Mouse (Mus musculus): ENCODE measurements around the gene Gipr. TPM values are rescaled to one million over a fixed set of nuclear protein-coding genes. Genes with fewer than 3 reads are reported as not detected.

The Gipr gene
- total and polyA plus RNA-seq, 3 experiments, result 0.16 to 3.0 TPM; not detected in 1

GRCm38 (mm10) chr7:19137380-19137779, 28.5 kb downstream of the Gipr start:
- H3K4me3 ChIP-seq, result no peak overlapping the region
- H3K36me3 ChIP-seq (ENCODE audit: control insufficient read depth, insufficient read depth, low read length), result no peaks in the 10 kb centered on the region
- no peaks in the 10 kb centered on the region for H3K27me3 ChIP-seq (ENCODE audit: control insufficient read depth, insufficient read depth, low read length)
- DNase-seq, result peak; percentile 31 to 53
- peaks cover 2% of the 10 kb centered on the region for H3K79me2 ChIP-seq (replicated peaks; ENCODE audit: control insufficient read depth, insufficient read depth, low read length)
- TF ChIP-seq CTCF (IDR thresholded peaks at IDR 0.05) (peak; percentile 67), EP300 (IDR thresholded peaks at IDR 0.05; ENCODE audit: insufficient read depth, low read depth, low read length) (no peak)
- no peak overlapping the region for H3K9ac ChIP-seq (ENCODE audit: low read depth, low read length)
- no peaks in the 10 kb centered on the region for H3K4me1 ChIP-seq (ENCODE audit: control insufficient read depth, insufficient read depth, low read length)
- intact Hi-C loops (cut with DNase I), result no loop called here
- H3K27ac ChIP-seq, result no peak overlapping the region
- WGBS, result 46% methylated on average over 5 of the region's 5 CpGs

GRCm38 (mm10) chr7:19136673-19137334, 29.1 kb downstream of the Gipr start:
- no peak for DNase-seq
- H3K27me3 ChIP-seq (ENCODE audit: control insufficient read depth, insufficient read depth, low read length), result no peaks in the 10 kb centered on the region
- TF ChIP-seq POLR2A (IDR thresholded peaks at IDR 0.05; ENCODE audit: insufficient read depth, low read depth, low read length), result no peak
- intact Hi-C loops (cut with DNase I), result no loop called here
- H3K4me3 ChIP-seq, result no peak overlapping the region
- no peak overlapping the region for H3K9ac ChIP-seq (ENCODE audit: low read depth, low read length)
- WGBS, result 90% methylated on average over 38 of the region's 38 CpGs
- H3K36me3 ChIP-seq (ENCODE audit: control insufficient read depth, insufficient read depth, low read length), result no peaks in the 10 kb centered on the region
- H3K79me2 ChIP-seq (replicated peaks; ENCODE audit: control insufficient read depth, insufficient read depth, low read length), result peaks cover 2% of the 10 kb centered on the region
- peaks cover 2% of the 10 kb centered on the region; the same call in 1 of the 2 replicates for H3K4me1 ChIP-seq (ENCODE audit: control insufficient read depth, insufficient read depth, low read length)
- H3K27ac ChIP-seq, result no peak overlapping the region

- no peaks in the 10 kb centered on the region for H3K27me3 ChIP-seq (ENCODE audit: control insufficient read depth, insufficient read depth, low read length)
- peaks cover 2% of the 10 kb centered on the region; the same call in 1 of the 2 replicates for H3K4me1 ChIP-seq (ENCODE audit: control insufficient read depth, insufficient read depth, low read length)
- no peak for TF ChIP-seq POLR2A (IDR thresholded peaks at IDR 0.05; ENCODE audit: insufficient read depth, low read depth, low read length)
- 92% methylated on average over 13 of the region's 13 CpGs for WGBS
- H3K9ac ChIP-seq (ENCODE audit: low read depth, low read length), result no peak overlapping the region
- peaks cover 2% of the 10 kb centered on the region for H3K79me2 ChIP-seq (replicated peaks; ENCODE audit: control insufficient read depth, insufficient read depth, low read length)
- no peaks in the 10 kb centered on the region for H3K36me3 ChIP-seq (ENCODE audit: control insufficient read depth, insufficient read depth, low read length)
- no peak overlapping the region for H3K4me3 ChIP-seq
- H3K27ac ChIP-seq, result no peak overlapping the region
- DNase-seq, result no peak
- intact Hi-C loops (cut with DNase I), result no loop called here
These were observed 29.8 kb downstream of the Gipr start for GRCm38 (mm10) chr7:19136168-19136567.

- intact Hi-C loops (cut with DNase I), result loop anchor here (5.0 kb wide), 1 partner anchor 59 kb away; no protein-coding TSS in a partner anchor
- WGBS, result under 1% methylated on average over 39 of the region's 39 CpGs
These were observed 34.5 kb downstream of the Gipr start for GRCm38 (mm10) chr7:19131324-19131848.

GRCm38 (mm10) chr7:19130657-19131056, 35.3 kb downstream of the Gipr start:
- H3K4me3 ChIP-seq, result no peak overlapping the region; the same call in 1 of the 2 replicates

More at GRCm38 (mm10) chr7:19131324-19131848, 34.5 kb downstream of the Gipr start:
- Histone ChIP-seq H3K4me1 (ENCODE audit: control insufficient read depth, insufficient read depth, low read length) (peaks cover 4% of the 10 kb centered on the region), H3K9ac (ENCODE audit: low read depth, low read length) (peak overlapping the region; percentile 46), H3K36me3 (ENCODE audit: control insufficient read depth, insufficient read depth, low read length) (no peaks in the 10 kb centered on the region), H3K27me3 (ENCODE audit: control insufficient read depth, insufficient read depth, low read length) (no peaks in the 10 kb centered on the region), H3K27ac (peak overlapping the region; percentile 85), H3K4me3 (peak overlapping the region; percentile 54), H3K79me2 (replicated peaks; ENCODE audit: control insufficient read depth, insufficient read depth, low read length) (peaks cover 3% of the 10 kb centered on the region)
- peak; percentile 91 for TF ChIP-seq CTCF (IDR thresholded peaks at IDR 0.05)
- TF ChIP-seq POLR2A (IDR thresholded peaks at IDR 0.05; ENCODE audit: insufficient read depth, low read depth, low read length), result peak; percentile 52; the same call in 1 of the 2 replicates
- peak; percentile 87 for TF ChIP-seq EP300 (IDR thresholded peaks at IDR 0.05; ENCODE audit: insufficient read depth, low read depth, low read length)
- DNase-seq, result peak; percentile 95 to 98

GRCm38 (mm10) chr7:19129396-19129795, 36.5 kb downstream of the Gipr start:
- H3K4me3 ChIP-seq, result no peak overlapping the region
- 84% methylated on average over 5 of the region's 5 CpGs for whole genome bisulfite sequencing
- no peak for DNase-seq
- H3K36me3 ChIP-seq (ENCODE audit: control insufficient read depth, insufficient read depth, low read length), result no peaks in the 10 kb centered on the region
- H3K27me3 ChIP-seq (ENCODE audit: control insufficient read depth, insufficient read depth, low read length), result no peaks in the 10 kb centered on the region
- H3K4me1 ChIP-seq (ENCODE audit: control insufficient read depth, insufficient read depth, low read length), result peaks cover 4% of the 10 kb centered on the region
- H3K27ac ChIP-seq, result no peak overlapping the region
- no peak overlapping the region for H3K9ac ChIP-seq (ENCODE audit: low read depth, low read length)
- H3K79me2 ChIP-seq (replicated peaks; ENCODE audit: control insufficient read depth, insufficient read depth, low read length), result peaks cover 2% of the 10 kb centered on the region; the same call in 1 of the 2 replicates
- intact Hi-C loops (cut with DNase I), result no loop called here
- no peak for TF ChIP-seq CTCF (IDR thresholded peaks at IDR 0.05)
- TF ChIP-seq POLR2A (IDR thresholded peaks at IDR 0.05; ENCODE audit: insufficient read depth, low read depth, low read length), result no peak
- TF ChIP-seq EP300 (IDR thresholded peaks at IDR 0.05; ENCODE audit: insufficient read depth, low read depth, low read length), result no peak

More at GRCm38 (mm10) chr7:19130657-19131056, 35.3 kb downstream of the Gipr start:
- peaks cover 2% of the 10 kb centered on the region; the same call in 1 of the 2 replicates for H3K79me2 ChIP-seq (replicated peaks; ENCODE audit: control insufficient read depth, insufficient read depth, low read length)
- H3K27me3 ChIP-seq (ENCODE audit: control insufficient read depth, insufficient read depth, low read length), result no peaks in the 10 kb centered on the region
- TF ChIP-seq POLR2A (IDR thresholded peaks at IDR 0.05; ENCODE audit: insufficient read depth, low read depth, low read length) (no peak), CTCF (IDR thresholded peaks at IDR 0.05) (peak; percentile 47)
- no peak for DNase-seq
- no peaks in the 10 kb centered on the region for H3K36me3 ChIP-seq (ENCODE audit: control insufficient read depth, insufficient read depth, low read length)
- H3K4me1 ChIP-seq (ENCODE audit: control insufficient read depth, insufficient read depth, low read length), result peaks cover 4% of the 10 kb centered on the region
- peak overlapping the region; percentile 36; the same call in 1 of the 2 replicates for H3K9ac ChIP-seq (ENCODE audit: low read depth, low read length)
- intact Hi-C loops (cut with DNase I), result loop anchor here (1.0 to 5.0 kb wide), 2 partner anchors 10 to 58 kb away; no protein-coding TSS in a partner anchor
- H3K27ac ChIP-seq, result peak overlapping the region; percentile 85
- 17% methylated on average over 4 of the region's 4 CpGs for WGBS

Data from heart, adult 2 months (tissue).